Mouse (Mus musculus): Measurements from ENCODE around the gene Cfl1. TPM values are rescaled to one million over a fixed set of nuclear protein-coding genes. Genes with fewer than 3 reads are reported as not detected.
A peak's percentile ranks its signal among the peaks of the same experiment; 100 is the strongest.

Cfl1 gene
- polyA plus RNA-seq, 1 experiment from 2014 or later: 2,772 TPM

DNA sequence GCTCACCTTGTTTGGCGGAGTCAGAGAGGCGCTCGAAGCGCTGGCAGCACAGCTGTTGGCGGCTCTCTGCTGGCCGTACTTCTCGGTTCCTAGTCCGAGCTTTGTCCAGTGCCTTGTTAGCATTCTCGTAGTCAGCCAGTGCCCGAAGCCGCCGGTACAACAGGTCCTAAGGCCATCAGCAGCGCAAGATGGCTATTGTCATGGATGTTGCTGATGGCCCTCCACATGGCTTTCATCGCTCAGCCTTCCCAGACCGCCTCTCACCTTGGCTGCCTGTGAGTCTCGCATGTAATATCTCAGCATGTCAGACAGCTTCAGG lies 5.8 kb downstream of the Cfl1 start:
- WGBS: 91% methylated on average over 16 of the region's 16 CpGs
- Histone ChIP-seq H3K4me2 (replicated peaks; ENCODE audit: low read depth, low read length) (no peak overlapping the region), H3K9ac (replicated peaks; ENCODE audit: low read length) (no peak overlapping the region), H3K9me3 (ENCODE audit: low read length) (no peaks in the 10 kb centered on the region), H3K4me1 (ENCODE audit: insufficient read depth, low read length) (peaks cover 15% of the 10 kb centered on the region), H3K27ac (ENCODE audit: low read length) (no peak overlapping the region), H3K27me3 (ENCODE audit: insufficient read depth, low read length) (no peaks in the 10 kb centered on the region), H3K4me3 (ENCODE audit: low read length) (no peak overlapping the region), H3K36me3 (ENCODE audit: insufficient read depth, low read length) (peaks cover 44% of the 10 kb centered on the region)
- ATAC-seq (ENCODE audit: low FRiP score, low TSS enrichment): no peak

DNA sequence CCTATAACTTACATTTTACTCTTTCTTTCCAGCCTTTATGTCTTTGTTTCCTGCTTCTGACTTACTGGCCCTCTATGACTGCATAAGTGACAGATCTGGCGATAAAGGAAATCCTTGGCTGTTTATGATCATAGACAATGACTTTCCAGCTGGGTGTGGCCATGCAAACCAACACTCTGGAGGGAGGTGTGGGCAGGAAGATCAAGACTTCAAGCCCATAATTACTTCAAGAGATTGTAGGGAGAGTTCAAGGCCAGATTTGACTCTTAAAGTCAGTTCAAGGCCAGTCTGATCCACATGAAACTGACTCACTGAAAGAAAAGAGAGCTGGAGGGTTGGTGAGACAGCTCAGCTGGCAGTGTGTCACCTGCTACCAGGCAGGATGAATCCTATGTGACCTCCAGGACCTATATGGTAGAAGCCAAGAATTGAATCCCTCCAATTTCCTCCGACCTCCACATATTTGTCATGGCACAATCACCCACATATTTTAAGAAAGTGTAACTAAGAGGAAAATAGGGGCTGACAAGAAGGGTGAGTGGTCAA lies 10.1 kb downstream of the Cfl1 start:
- Histone ChIP-seq H3K4me3 (ENCODE audit: low read length) (no peak overlapping the region), H3K4me1 (ENCODE audit: insufficient read depth, low read length) (no peaks in the 10 kb centered on the region), H3K9ac (replicated peaks; ENCODE audit: low read length) (no peak overlapping the region; the same call in 1 of the 2 replicates), H3K27me3 (ENCODE audit: insufficient read depth, low read length) (no peaks in the 10 kb centered on the region), H3K27ac (ENCODE audit: low read length) (no peak overlapping the region), H3K9me3 (ENCODE audit: low read length) (no peaks in the 10 kb centered on the region), H3K4me2 (replicated peaks; ENCODE audit: low read depth, low read length) (no peak overlapping the region), H3K36me3 (ENCODE audit: insufficient read depth, low read length) (peaks cover 20% of the 10 kb centered on the region; the same call in 1 of the 2 replicates)
- ATAC-seq (ENCODE audit: low FRiP score, low TSS enrichment): no peak
- WGBS: 79% methylated on average over 2 of the region's 2 CpGs

DNA sequence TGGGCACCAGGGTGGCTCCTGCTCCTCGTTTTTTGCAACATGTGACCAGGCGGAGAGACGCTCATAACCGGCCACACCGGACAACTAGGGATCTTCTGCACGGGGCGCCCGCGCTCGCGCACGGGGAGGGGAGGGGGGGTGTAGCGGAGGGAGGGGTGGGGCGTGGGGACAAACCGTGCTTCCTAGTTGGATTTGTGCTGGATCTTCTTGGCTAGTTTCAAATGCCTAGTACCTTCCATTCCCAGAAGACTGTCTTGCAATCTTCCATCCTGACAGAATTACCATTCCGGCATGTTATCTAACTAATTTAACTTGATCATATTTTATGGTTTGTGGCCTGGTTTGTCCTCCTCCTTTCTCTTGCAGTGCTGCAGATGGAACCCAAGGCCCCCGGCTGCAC lies 13.4 kb downstream of the Cfl1 start, which contains the start of gene 1700020D05Rik:
1700020D05Rik (minus strand) TSS at position 101 of the 400 bp plus-strand sequence.
- Histone ChIP-seq H3K9me3 (ENCODE audit: low read length) (no peaks in the 10 kb centered on the region; the same call in 1 of the 2 replicates), H3K27ac (ENCODE audit: low read length) (no peak within 1 kb of the TSS), H3K4me2 (replicated peaks; ENCODE audit: low read depth, low read length) (peak within 1 kb of the TSS; percentile 31), H3K4me3 (ENCODE audit: low read length) (peak within 1 kb of the TSS; percentile 8; the same call in 1 of the 2 replicates), H3K4me1 (ENCODE audit: insufficient read depth, low read length) (no peaks in the 10 kb centered on the region), H3K9ac (replicated peaks; ENCODE audit: low read length) (no peak within 1 kb of the TSS), H3K27me3 (ENCODE audit: insufficient read depth, low read length) (no peaks in the 10 kb centered on the region), H3K36me3 (ENCODE audit: insufficient read depth, low read length) (no peaks in the 10 kb centered on the region)
- WGBS: 47% methylated on average over 17 of the region's 17 CpGs
- no peak for ATAC-seq (ENCODE audit: low FRiP score, low TSS enrichment)

DNA sequence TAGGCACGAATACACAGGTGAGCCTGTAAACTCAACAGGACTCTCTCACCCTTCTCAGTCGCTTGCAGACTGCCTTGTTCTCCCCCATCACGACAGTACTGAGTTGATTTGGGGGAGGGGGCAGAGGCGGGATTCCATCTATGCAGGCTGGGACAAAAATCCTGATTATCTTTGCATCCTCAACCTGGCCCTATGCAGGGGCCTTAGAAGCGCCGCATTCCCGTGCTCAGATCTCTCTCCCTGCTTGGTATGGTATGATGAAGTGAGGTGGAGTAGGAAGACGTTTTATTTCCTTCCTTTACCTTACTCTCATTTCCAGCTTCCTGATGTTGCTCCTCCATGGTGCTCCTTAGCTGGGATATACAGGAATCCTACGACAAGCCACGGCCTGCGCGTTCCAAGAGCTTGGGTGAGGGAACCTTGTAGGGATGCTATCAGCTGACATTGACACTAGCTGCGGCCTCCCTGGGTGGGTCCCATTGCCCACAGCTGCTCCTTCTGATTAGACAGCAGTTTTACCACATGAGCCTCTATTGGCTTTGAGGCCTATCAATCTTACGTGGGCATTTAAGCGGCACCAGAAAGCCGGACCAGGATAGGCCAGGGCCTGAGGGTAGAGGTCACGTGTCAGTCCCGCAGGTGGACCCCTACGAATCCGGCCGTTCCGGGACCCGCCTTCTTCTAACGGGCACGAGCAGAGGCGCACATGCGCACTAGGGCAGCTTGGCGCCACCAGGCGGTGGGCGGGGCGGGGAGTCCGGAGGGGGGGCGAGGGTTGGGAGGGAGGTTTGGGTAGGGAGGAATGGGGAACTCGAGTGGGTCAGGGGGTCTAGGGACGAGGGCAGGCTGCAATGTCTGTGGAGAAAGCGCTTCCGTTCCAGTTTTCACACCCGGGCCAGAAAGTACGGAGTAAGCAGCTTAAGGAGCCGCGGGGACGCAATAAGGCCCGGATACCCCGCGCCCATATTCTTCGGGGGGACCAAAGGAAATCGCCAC lies 20.1 kb downstream of the Cfl1 start, which contains the start of gene Snx32:
Snx32 (minus strand) TSS at position 508 of the 996 bp plus-strand sequence.
- H3K4me3 ChIP-seq (ENCODE audit: low read length): peak within 1 kb of the TSS; percentile 48
- 0 out of 2 replicates have a peak within 1 kb of the TSS, but pooled peaks have one; percentile 40 for H3K27ac ChIP-seq (ENCODE audit: low read length)
- no peaks in the 10 kb centered on the region for H3K27me3 ChIP-seq (ENCODE audit: insufficient read depth, low read length)
- H3K9ac ChIP-seq (replicated peaks; ENCODE audit: low read length): peak within 1 kb of the TSS; percentile 75
- WGBS: 3% methylated on average over 46 of the region's 47 CpGs
- no peaks in the 10 kb centered on the region; the same call in none of the 2 replicates for H3K9me3 ChIP-seq (ENCODE audit: low read length)
- peaks cover 22% of the 10 kb centered on the region for H3K4me1 ChIP-seq (ENCODE audit: insufficient read depth, low read length)
- H3K4me2 ChIP-seq (replicated peaks; ENCODE audit: low read depth, low read length): peak within 1 kb of the TSS; percentile 71
- H3K36me3 ChIP-seq (ENCODE audit: insufficient read depth, low read length): no peaks in the 10 kb centered on the region
- ATAC-seq (ENCODE audit: low FRiP score, low TSS enrichment): peak; percentile 99

DNA sequence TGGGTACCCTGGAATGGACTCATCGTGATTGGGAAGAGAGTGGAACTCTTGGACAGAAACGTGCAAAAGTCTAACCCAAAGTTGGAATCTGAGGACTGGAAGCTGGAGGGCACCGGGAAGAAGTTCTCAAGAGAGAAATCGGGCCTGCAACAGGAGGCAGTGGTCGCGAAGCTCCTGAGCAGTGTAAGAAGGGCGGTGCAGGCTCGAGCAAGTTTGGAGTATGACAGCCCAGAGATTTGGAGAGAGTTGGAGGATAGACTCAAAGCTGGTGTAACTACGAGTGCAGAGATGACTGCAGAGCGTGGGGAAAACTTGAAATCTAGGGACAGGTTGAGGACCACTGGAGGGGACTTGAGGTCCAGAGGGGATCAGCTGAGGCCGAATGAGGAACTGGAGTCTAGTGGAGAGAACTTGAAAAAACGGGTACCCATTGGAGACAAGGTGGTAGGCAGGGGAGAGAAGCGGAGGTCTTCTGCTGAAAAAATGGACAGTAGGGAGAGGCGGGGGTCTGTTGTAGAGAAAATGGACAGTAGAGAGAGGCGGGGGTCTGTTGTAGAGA lies 20.9 kb downstream of the Cfl1 start:
- no peaks in the 10 kb centered on the region for H3K36me3 ChIP-seq (ENCODE audit: insufficient read depth, low read length)

DNA sequence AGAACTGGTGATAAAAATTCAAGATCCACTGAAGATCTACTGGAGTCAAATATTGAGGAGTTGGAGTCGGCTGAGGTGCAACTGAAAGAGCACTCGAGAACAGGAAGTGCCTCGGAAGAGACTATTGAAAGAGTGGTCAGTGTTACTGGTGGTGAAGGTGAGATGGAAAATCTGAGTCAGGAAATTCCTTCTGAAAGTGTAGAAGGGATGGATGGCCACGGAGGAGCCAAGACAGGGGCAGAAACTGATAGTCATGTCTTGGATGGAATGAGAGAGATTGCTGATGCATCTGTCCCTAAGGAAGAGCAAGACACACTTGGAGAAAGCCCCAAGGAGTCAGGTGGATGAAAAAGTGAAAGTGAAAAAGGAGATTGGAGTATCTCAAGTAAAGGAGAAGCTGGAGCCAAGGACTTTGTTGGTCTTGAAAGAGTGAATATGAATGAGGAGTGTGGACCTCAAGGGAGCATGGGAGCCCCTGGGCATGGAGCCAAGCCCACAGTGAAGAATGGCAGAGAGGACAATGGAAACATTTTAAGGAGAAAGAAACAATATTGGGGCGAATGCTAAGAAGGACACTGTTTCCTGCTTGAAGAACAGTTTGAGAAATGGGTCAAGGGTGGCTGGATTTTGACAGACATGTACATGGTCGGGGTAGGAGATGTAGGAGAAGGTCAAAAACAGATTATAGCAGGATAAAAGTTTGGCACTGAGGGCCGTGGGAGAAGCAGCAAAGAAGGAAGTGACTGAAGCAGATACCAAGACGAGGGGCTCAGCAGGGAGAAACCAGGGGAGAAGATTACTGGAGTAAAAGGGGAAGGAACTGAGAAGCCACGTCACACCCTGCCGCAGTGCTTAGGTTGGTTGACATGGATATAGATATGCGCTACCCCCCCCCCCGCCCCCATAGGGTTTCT lies 22.1 kb downstream of the Cfl1 start:
- H3K9ac ChIP-seq (replicated peaks; ENCODE audit: low read length): no peak overlapping the region
- H3K27me3 ChIP-seq (ENCODE audit: insufficient read depth, low read length): no peaks in the 10 kb centered on the region
- WGBS: 72% methylated on average over 12 of the region's 12 CpGs
- H3K36me3 ChIP-seq (ENCODE audit: insufficient read depth, low read length): no peaks in the 10 kb centered on the region
- no peaks in the 10 kb centered on the region; the same call in none of the 2 replicates for H3K9me3 ChIP-seq (ENCODE audit: low read length)
- H3K4me1 ChIP-seq (ENCODE audit: insufficient read depth, low read length): peaks cover 22% of the 10 kb centered on the region
- H3K4me2 ChIP-seq (replicated peaks; ENCODE audit: low read depth, low read length): no peak overlapping the region
- no peak overlapping the region; the same call in 1 of the 2 replicates for H3K27ac ChIP-seq (ENCODE audit: low read length)
- no peak for ATAC-seq (ENCODE audit: low FRiP score, low TSS enrichment)
- no peak overlapping the region for H3K4me3 ChIP-seq (ENCODE audit: low read length)

More for the DNA sequence above, 20.9 kb downstream of the Cfl1 start:
- H3K4me3 ChIP-seq (ENCODE audit: low read length): peak overlapping the region; percentile 48
- peak overlapping the region; percentile 75 for H3K9ac ChIP-seq (replicated peaks; ENCODE audit: low read length)
- no peaks in the 10 kb centered on the region; the same call in none of the 2 replicates for H3K9me3 ChIP-seq (ENCODE audit: low read length)
- H3K4me2 ChIP-seq (replicated peaks; ENCODE audit: low read depth, low read length): peak overlapping the region; percentile 71
- peak; percentile 49 for ATAC-seq (ENCODE audit: low FRiP score, low TSS enrichment)
- 48% methylated on average over 15 of the region's 15 CpGs for WGBS
- H3K27me3 ChIP-seq (ENCODE audit: insufficient read depth, low read length): no peaks in the 10 kb centered on the region
- peaks cover 22% of the 10 kb centered on the region for H3K4me1 ChIP-seq (ENCODE audit: insufficient read depth, low read length)
- H3K27ac ChIP-seq (ENCODE audit: low read length): no peak overlapping the region

DNA sequence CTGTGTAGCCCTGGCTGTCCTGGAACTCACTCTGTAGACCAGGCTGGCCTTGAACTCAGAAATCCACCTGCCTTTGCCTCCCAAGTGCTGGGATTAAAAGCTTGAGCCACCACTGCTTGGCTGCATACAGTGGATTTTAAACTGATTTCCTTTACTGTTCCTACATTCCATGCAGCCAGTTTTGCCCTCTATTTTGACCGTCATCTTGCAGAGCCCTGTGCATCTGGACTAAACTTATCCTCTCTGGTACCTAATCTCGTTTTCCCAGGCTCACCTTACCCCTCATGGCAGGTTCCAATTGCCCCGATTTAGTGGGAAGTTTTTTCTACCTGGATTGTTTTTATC lies 22.7 kb downstream of the Cfl1 start:
- H3K9me3 ChIP-seq (ENCODE audit: low read length): no peaks in the 10 kb centered on the region; the same call in none of the 2 replicates
- H3K27me3 ChIP-seq (ENCODE audit: insufficient read depth, low read length): no peaks in the 10 kb centered on the region
- H3K27ac ChIP-seq (ENCODE audit: low read length): no peak overlapping the region
- no peak overlapping the region for H3K4me2 ChIP-seq (replicated peaks; ENCODE audit: low read depth, low read length)
- H3K4me1 ChIP-seq (ENCODE audit: insufficient read depth, low read length): peaks cover 22% of the 10 kb centered on the region
- 82% methylated on average over 3 of the region's 3 CpGs for WGBS
- no peak for ATAC-seq (ENCODE audit: low FRiP score, low TSS enrichment)
- H3K4me3 ChIP-seq (ENCODE audit: low read length): no peak overlapping the region
- H3K9ac ChIP-seq (replicated peaks; ENCODE audit: low read length): no peak overlapping the region
- H3K36me3 ChIP-seq (ENCODE audit: insufficient read depth, low read length): no peaks in the 10 kb centered on the region

DNA sequence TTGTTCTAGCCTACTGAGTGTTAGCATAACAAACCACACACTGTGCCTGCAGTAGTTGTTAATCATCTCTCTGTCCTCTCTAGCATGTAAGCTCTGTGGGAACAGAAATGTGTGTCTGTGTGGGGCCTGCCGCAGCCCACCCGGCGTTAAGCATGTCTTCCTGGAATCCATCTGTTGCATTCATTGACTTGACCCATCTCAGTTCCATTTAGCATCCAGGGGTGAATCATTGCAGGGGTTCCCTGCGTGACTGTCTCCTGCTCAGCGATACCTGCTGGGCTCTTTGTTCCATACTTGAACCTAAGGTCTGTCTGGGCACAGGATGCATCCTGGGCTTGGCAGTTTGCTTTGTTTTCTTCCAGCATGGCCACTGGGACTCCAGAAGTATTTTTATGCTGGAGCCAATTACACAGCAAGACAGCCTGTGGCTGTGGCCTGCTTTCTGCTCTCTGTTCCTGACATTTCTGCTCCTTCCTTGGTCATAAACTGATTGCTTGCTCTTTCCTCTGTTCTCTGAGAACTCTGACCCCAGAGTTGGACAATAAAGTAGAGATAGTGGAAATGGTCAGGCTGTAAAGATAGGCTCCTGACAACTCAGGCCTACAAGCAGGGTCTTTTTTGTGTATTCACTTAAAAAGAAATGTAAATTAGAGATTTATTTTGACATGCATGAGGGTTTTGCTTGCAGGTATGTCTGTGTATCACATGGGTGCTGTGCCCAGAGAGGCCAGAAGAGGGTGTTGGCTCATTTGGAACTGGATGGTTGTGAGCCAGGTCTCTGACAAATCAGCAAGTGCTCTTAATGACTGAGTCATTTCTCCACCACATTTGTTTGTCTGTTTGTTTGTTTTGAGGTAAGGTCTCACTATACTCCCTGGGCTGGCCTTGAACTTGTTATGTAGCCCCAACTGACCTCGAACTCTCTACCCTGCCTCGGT lies 25.9 kb downstream of the Cfl1 start:
- ATAC-seq (ENCODE audit: low FRiP score, low TSS enrichment): no peak
- no peaks in the 10 kb centered on the region for H3K27me3 ChIP-seq (ENCODE audit: insufficient read depth, low read length)
- peaks cover 12% of the 10 kb centered on the region; the same call in 1 of the 2 replicates for H3K4me1 ChIP-seq (ENCODE audit: insufficient read depth, low read length)
- H3K4me3 ChIP-seq (ENCODE audit: low read length): no peak overlapping the region
- H3K27ac ChIP-seq (ENCODE audit: low read length): no peak overlapping the region
- H3K9ac ChIP-seq (replicated peaks; ENCODE audit: low read length): no peak overlapping the region
- WGBS: 84% methylated on average over 7 of the region's 7 CpGs
- no peak overlapping the region for H3K4me2 ChIP-seq (replicated peaks; ENCODE audit: low read depth, low read length)
- H3K36me3 ChIP-seq (ENCODE audit: insufficient read depth, low read length): no peaks in the 10 kb centered on the region
- H3K9me3 ChIP-seq (ENCODE audit: low read length): no peaks in the 10 kb centered on the region

All from kidney, embryonic 16.5 days (tissue).